Mouse (Mus musculus) liver, adult 2 months (tissue): ENCODE measurements at regions not wholly inside any gene's neighbourhood (a gene's known extent, or its start where the extent isn't known, plus 50 kb on each side); places are given as distances from the start of the nearest gene placed in this dataset.

Experiments used
- DNase-seq: peaks from one replicate; pipeline ENCODE4 v3.0.0-alpha.2; 2011; ENCODE audit warnings: low read depth, low spot score; ENCODE audit errors: extremely low read depth
- H3K27ac ChIP-seq: fragments of 200-500 bp; replicated peaks from 2 replicates; pipeline ENCODE4 v1.5.1; 2012; ENCODE audit warnings: low read depth, mild to moderate bottlenecking, control low read depth, inconsistent platforms, low read length; ENCODE audit not compliant: insufficient read depth
- H3K27me3 ChIP-seq: fragments of 200-500 bp; 2 replicates; pipeline ENCODE4 v1.6.1; 2012; ENCODE audit warnings: mild to moderate bottlenecking, moderate library complexity, low read length, inconsistent platforms; ENCODE audit not compliant: control insufficient read depth, insufficient read depth
- H3K36me3 ChIP-seq: fragments of 200-500 bp; 2 replicates; pipeline ENCODE4 v1.6.1; 2012; ENCODE audit warnings: low read length, inconsistent platforms; ENCODE audit not compliant: control insufficient read depth, insufficient read depth
- H3K4me1 ChIP-seq: fragments of 200-500 bp; 2 replicates; pipeline ENCODE4 v1.6.1; 2011; ENCODE audit warnings: low read length; ENCODE audit not compliant: control insufficient read depth, insufficient read depth
- H3K4me3 ChIP-seq: fragments of 200-500 bp; 2 replicates; pipeline ENCODE4 v1.5.1; 2011; ENCODE audit warnings: low read depth, mild to moderate bottlenecking, control low read depth, low read length, moderate library complexity; ENCODE audit not compliant: insufficient read depth
- H3K79me2 ChIP-seq: fragments of 200-500 bp; 2 replicates; pipeline ENCODE4 v1.6.1; 2012; ENCODE audit warnings: inconsistent platforms, mild to moderate bottlenecking, low read length, moderate library complexity; ENCODE audit not compliant: control insufficient read depth, insufficient read depth
- H3K9ac ChIP-seq: fragments of 200-500 bp; 2 replicates; pipeline ENCODE4 v1.6.1; 2012; ENCODE audit warnings: low read depth, mild to moderate bottlenecking, control low read depth, inconsistent platforms, low read length
- CTCF ChIP-seq: fragments of 200-500 bp; IDR thresholded peaks from 2 replicates; pipeline ENCODE4 v1.5.1; 2011; ENCODE audit warnings: low read depth, low read length, control low read depth
- POLR2A ChIP-seq: fragments of 200-500 bp; IDR thresholded peaks from 2 replicates; pipeline ENCODE4 v1.6.1; 2011; ENCODE audit warnings: low read length, control low read depth; ENCODE audit not compliant: insufficient read depth; ENCODE audit errors: extremely low read depth
- WGBS: fragments of 180-500 bp; shearing (Covaris S2); methylation state at CpG from one replicate; pipeline ENCODE4 v1.1.7; 2018; 5-methylcytosine and 5-hydroxymethylcytosine counted together

DNA sequence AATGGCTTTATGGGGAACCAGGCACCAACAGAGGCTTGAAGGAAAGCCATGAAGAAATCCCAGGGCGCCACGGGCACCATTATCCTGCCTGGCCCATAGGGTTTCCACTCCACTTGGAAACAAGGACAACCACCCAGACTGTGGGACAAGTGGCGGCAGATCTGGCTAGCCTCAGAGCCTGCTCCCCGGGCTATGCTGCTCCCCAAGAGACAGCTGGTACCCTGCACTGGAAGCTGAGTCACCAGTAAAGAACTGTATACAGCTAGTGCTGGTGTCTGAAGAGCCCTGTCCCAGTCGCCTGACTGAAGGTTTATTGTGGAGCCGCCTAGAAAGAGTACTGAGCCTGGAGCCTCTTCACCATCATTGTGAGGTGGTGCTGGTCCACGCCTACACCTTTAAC is 140.6 kb upstream of the Zfp703 start:
- Histone ChIP-seq H3K9ac (no peak overlapping the region), H3K4me1 (no peaks in the 10 kb centered on the region), H3K4me3 (no peak overlapping the region), H3K79me2 (no peaks in the 10 kb centered on the region), H3K27me3 (no peaks in the 10 kb centered on the region), H3K36me3 (no peaks in the 10 kb centered on the region), H3K27ac (no peak overlapping the region)
- TF ChIP-seq CTCF (no peak), POLR2A (no peak)
- DNase-seq, result no peak
- 93% methylated on average over 7 of the region's 7 CpGs for WGBS

- TF ChIP-seq POLR2A (no peak), CTCF (no peak)
These were observed 136.8 kb upstream of the Zfp703 start for GRCm38 (mm10) chr8:26840286-26840685.

DNA sequence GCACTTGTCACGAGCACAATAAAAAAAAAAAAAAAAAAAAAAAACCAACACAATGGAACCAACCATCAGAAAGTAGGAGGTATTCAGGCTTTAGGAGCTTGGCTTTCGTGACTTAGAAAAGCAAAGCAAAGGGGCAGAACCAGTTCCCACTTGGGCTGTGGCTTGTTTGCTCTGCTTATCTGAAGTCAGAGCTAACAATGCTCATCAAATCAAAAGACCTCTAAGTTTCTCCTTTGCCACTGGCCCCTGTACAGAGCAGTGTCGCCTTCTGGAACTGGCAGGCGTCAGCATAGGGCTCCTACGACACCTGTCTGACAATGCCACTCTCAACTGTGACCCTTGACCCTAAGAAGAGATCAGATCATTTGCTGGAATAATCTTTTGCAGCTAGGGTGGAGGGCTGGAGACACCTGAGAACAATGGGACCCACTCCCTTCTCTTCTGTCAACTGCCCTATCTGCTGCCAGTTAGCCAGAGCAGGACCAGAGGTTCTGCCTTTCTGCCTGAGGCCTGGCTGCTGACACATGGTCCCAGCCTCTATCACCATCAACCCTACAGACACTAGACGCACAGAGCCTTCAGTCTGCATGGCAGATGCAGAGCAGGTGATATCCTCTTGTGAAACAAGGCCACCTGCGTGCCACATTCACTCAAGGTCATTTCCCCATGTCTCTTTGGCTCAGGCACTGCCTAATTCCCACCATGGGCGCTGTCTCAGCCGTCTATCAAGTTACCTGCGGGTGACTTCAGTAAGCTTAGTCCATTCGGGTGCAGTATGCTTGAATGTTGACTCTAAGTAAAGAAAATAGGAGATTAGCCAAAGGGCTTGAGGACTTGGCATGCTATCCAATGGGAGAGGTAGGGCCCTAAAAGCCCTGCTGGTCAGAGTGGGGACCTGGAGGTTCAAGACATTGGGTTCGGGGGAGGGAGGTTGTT is 136.1 kb upstream of the Zfp703 start:
- H3K9ac ChIP-seq, result no peak overlapping the region
- 72% methylated on average over 12 of the region's 12 CpGs for WGBS
- TF ChIP-seq CTCF, result no peak
- no peak for TF ChIP-seq POLR2A
- H3K27ac ChIP-seq, result no peak overlapping the region
- H3K79me2 ChIP-seq, result no peaks in the 10 kb centered on the region
- no peak for DNase-seq
- H3K4me3 ChIP-seq, result no peak overlapping the region
- H3K27me3 ChIP-seq, result no peaks in the 10 kb centered on the region
- no peaks in the 10 kb centered on the region; the same call in 1 of the 2 replicates for H3K4me1 ChIP-seq
- no peaks in the 10 kb centered on the region for H3K36me3 ChIP-seq

More at GRCm38 (mm10) chr8:26840286-26840685, 136.8 kb upstream of the Zfp703 start:
- Histone ChIP-seq H3K9ac (no peak overlapping the region), H3K27ac (no peak overlapping the region), H3K36me3 (no peaks in the 10 kb centered on the region), H3K79me2 (no peaks in the 10 kb centered on the region), H3K4me1 (no peaks in the 10 kb centered on the region; the same call in 1 of the 2 replicates), H3K27me3 (no peaks in the 10 kb centered on the region), H3K4me3 (no peak overlapping the region)
- WGBS, result 44% methylated on average over 2 of the region's 2 CpGs
- peak; percentile 63 for DNase-seq

- DNase-seq, result no peak
- TF ChIP-seq POLR2A (no peak), CTCF (no peak)
- no peaks in the 10 kb centered on the region for H3K79me2 ChIP-seq
- WGBS, result 46% methylated on average over 6 of the region's 6 CpGs
- no peaks in the 10 kb centered on the region for H3K36me3 ChIP-seq
- no peak overlapping the region for H3K27ac ChIP-seq
- H3K9ac ChIP-seq, result no peak overlapping the region
- no peaks in the 10 kb centered on the region for H3K27me3 ChIP-seq
- H3K4me3 ChIP-seq, result no peak overlapping the region
- no peaks in the 10 kb centered on the region; the same call in 1 of the 2 replicates for H3K4me1 ChIP-seq
These were observed 133.4 kb upstream of the Zfp703 start for GRCm38 (mm10) chr8:26843714-26844113.

DNA sequence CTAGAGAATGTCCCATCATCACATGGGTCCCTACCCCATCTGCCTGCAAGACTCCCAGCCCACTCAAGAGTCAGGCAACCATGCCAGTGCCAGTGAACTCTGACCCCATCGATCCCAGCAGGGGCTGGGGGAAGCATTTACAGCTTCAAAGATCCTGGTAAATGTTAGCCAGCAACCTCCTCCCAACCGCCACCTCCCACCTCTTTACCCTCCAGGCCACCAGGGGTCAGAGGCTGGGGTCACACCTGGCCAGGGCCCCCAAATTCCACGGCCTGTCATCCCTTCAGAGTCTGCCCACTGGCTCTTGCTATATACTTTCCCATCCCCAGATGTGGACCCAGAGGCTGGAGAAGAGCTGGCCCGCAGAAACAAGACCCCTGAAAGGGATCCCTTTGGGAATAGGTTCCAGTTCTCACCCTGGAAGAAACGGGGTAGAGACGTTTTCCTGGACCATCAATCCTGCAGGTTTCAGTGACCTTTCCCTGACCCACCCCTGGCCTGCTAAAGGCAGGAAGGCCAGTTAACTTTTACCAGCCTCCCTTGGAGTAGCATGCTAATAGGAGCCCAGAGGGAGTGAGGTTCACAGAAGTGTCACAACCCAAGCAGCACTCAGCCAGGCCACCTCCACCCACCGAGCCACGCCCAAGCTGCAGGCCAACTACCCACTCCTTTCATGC is 132.9 kb upstream of the Zfp703 start:
- DNase-seq, result no peak
- H3K4me1 ChIP-seq, result no peaks in the 10 kb centered on the region; the same call in 1 of the 2 replicates
- H3K4me3 ChIP-seq, result no peak overlapping the region
- 46% methylated on average over 8 of the region's 8 CpGs for WGBS
- TF ChIP-seq CTCF, result no peak
- TF ChIP-seq POLR2A, result no peak
- no peak overlapping the region for H3K27ac ChIP-seq
- H3K27me3 ChIP-seq, result no peaks in the 10 kb centered on the region
- H3K36me3 ChIP-seq, result no peaks in the 10 kb centered on the region
- H3K79me2 ChIP-seq, result no peaks in the 10 kb centered on the region
- H3K9ac ChIP-seq, result no peak overlapping the region

DNA sequence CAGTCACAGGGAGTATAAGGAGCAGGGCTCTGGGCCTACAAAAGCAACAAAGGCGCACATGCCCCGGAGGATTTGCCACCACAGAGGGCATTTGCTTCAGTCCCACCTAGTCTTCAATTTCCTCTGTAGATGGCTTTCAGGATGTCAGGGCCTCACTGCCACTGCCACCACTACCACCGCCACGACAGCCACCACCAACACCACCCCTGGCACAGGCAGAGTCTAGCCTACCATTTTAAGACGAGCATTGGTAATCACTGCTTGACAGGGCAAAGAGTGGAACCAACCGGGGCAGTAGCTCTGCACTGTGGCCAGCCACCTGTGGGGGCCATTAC is 132.3 kb upstream of the Zfp703 start:
- H3K9ac ChIP-seq, result no peak overlapping the region
- TF ChIP-seq POLR2A, result no peak
- no peak for DNase-seq
- H3K79me2 ChIP-seq, result no peaks in the 10 kb centered on the region
- no peak overlapping the region for H3K4me3 ChIP-seq
- H3K27me3 ChIP-seq, result no peaks in the 10 kb centered on the region
- H3K36me3 ChIP-seq, result no peaks in the 10 kb centered on the region
- 89% methylated on average over 6 of the region's 6 CpGs for WGBS
- H3K4me1 ChIP-seq, result no peaks in the 10 kb centered on the region; the same call in 1 of the 2 replicates
- H3K27ac ChIP-seq, result no peak overlapping the region
